Mouse (Mus musculus) ES-E14 (cell line): ENCODE data around the gene Slc28a3. TPM values are rescaled to one million over a fixed set of nuclear protein-coding genes. Genes with fewer than 3 reads are reported as not detected.
A peak's percentile ranks its signal among the peaks of the same experiment; 100 is the strongest.

Experiments used
- DNase-seq: peaks from one replicate; pipeline ENCODE4 v3.0.0-alpha.2; 2013; ENCODE audit warnings: low read depth, low spot score
- H3K27ac ChIP-seq: 2 replicates; pipeline ENCODE4 v1.5.1; 2012; ENCODE audit warnings: low read depth, mild to moderate bottlenecking, low read length, moderate library complexity, mixed read lengths; ENCODE audit not compliant: poor library complexity, insufficient read depth, severe bottlenecking
- H3K36me3 ChIP-seq: 2 replicates; pipeline ENCODE4 v1.6.1; 2012; ENCODE audit warnings: mild to moderate bottlenecking, low read length, moderate library complexity, mixed read lengths; ENCODE audit not compliant: control insufficient read depth, poor library complexity, insufficient read depth, severe bottlenecking
- H3K4me1 ChIP-seq, 2 experiments: fragments of 150-350 bp in 1 of 2; sonication (generic) in 1 of 2; 2 replicates each; pipeline ENCODE4 v1.6.1; 2012; ENCODE audit warnings: low read length in 2 of 2, mild to moderate bottlenecking in 1 of 2, mixed read lengths in 1 of 2; ENCODE audit not compliant: control insufficient read depth in 2 of 2, insufficient read depth in 2 of 2, poor library complexity in 1 of 2
- H3K4me3 ChIP-seq, 2 experiments: fragments of 150-350 bp in 1 of 2; sonication (generic) in 1 of 2; 2 replicates each; pipeline ENCODE4 v1.5.1; 2012; ENCODE audit warnings: low read length in 2 of 2, low read depth in 1 of 2, mild to moderate bottlenecking in 1 of 2, mixed read lengths in 1 of 2; ENCODE audit not compliant: insufficient read depth in 1 of 2, poor library complexity in 1 of 2, severe bottlenecking in 1 of 2
- H3K9ac ChIP-seq: 2 replicates; pipeline ENCODE4 v1.6.1; 2012; ENCODE audit warnings: low read depth, mild to moderate bottlenecking, low read length, mixed read lengths; ENCODE audit not compliant: poor library complexity, insufficient read depth, severe bottlenecking
- H3K9me3 ChIP-seq: fragments of 150-350 bp; sonication (generic); 2 replicates; pipeline ENCODE4 v1.6.1; 2012; ENCODE audit warnings: low read depth, mild to moderate bottlenecking, low read length; ENCODE audit not compliant: control insufficient read depth, insufficient read depth
- CHD2 ChIP-seq: IDR thresholded peaks from 2 replicates; pipeline ENCODE4 v1.6.1; 2014; ENCODE audit warnings: mild to moderate bottlenecking, low read depth, low read length, inconsistent platforms
- HCFC1 ChIP-seq: IDR thresholded peaks from 2 replicates; pipeline ENCODE4 v1.6.1; 2012; ENCODE audit warnings: low read length, inconsistent platforms, borderline replicate concordance; ENCODE audit not compliant: insufficient read depth
- MAFK ChIP-seq: IDR thresholded peaks from 2 replicates; pipeline ENCODE4 v1.6.1; 2014; ENCODE audit warnings: mild to moderate bottlenecking, low read depth, low read length, inconsistent platforms; ENCODE audit not compliant: insufficient read depth
- ZC3H11A ChIP-seq: IDR thresholded peaks from 2 replicates; pipeline ENCODE4 v1.6.1; 2012; ENCODE audit warnings: low read depth, mild to moderate bottlenecking, inconsistent platforms, low read length, borderline replicate concordance
- ZNF384 ChIP-seq: IDR thresholded peaks from 2 replicates; pipeline ENCODE4 v1.6.1; 2012; ENCODE audit warnings: low read depth, low read length, inconsistent platforms
- in situ Hi-C, 2 experiments: fragments of 600-800 bp; cut with MboI; formaldehyde crosslinking; loops; one replicate each; pipeline ENCODE4 v1.15.1; 2025; ENCODE audit warnings: low sequenced_read_pairs in 2 of 2, inconsistent platforms in 1 of 2; ENCODE audit not compliant: unreplicated experiment in 2 of 2
- total RNA-seq: library from RNA; depleted of rRNA; stranded (reverse); fragments of 300-350 nt; gene quantifications from 2 replicates; pipeline ENCODE4 v1.2.3, GENCODE M21; 2012

Slc28a3 gene
- total RNA-seq, 1 experiment = 0.27 TPM

DNA sequence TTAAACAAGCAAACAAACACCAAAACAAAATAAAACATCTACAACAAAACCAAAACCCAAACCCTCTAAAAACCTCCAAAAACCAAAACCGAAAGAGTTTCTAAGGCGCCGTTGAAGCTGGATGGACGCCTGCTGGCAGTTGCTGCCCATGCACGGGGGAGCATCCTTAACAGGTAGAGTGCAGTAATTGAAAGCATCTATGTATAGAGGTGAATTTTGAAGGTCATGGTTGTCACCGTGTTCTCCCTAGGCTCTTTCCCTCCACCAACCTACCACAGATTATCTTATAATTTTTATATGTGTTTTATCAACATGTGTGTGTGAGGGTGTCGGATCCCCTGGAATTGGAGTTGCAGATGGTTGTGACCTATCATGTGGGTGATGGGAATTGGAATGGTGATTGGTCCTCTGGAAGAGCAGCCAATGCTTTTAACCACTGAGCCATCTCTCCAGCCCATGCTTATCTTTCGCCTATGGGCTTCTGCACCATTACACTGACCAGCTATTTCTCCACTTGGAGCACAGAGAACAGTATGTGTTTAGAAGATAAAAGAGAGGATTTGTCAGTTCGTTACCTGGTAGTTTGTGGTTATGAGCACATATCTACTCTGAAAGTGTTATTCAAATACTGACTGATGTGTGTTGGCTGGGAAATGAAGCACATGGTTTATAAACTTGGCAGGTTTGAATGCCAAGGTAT lies 89.2 kb downstream of the Slc28a3 start:
- DNase-seq = no peak
- in situ Hi-C loops = no loop called here
- Histone ChIP-seq H3K4me1 (no peaks in the 10 kb centered on the region), H3K27ac (no peak overlapping the region), H3K4me3 (no peak overlapping the region), H3K36me3 (no peaks in the 10 kb centered on the region), H3K9me3 (no peaks in the 10 kb centered on the region), H3K9ac (no peak overlapping the region)
- no peak for TF ChIP-seq HCFC1
- TF ChIP-seq MAFK = no peak
- no peak for TF ChIP-seq ZNF384
- TF ChIP-seq ZC3H11A = no peak
- no peak for TF ChIP-seq CHD2

- H3K27ac ChIP-seq = no peak overlapping the region
- no peaks in the 10 kb centered on the region for H3K4me1 ChIP-seq
- in situ Hi-C loops = no loop called here
- no peaks in the 10 kb centered on the region for H3K9me3 ChIP-seq
- DNase-seq = no peak
- H3K9ac ChIP-seq = no peak overlapping the region
- H3K4me3 ChIP-seq = no peak overlapping the region
- TF ChIP-seq ZNF384 (no peak), MAFK (no peak), HCFC1 (no peak), CHD2 (no peak), ZC3H11A (no peak)
- no peaks in the 10 kb centered on the region for H3K36me3 ChIP-seq
These were observed 89.9 kb downstream of the Slc28a3 start for GRCm38 (mm10) chr13:58520580-58521330.

DNA sequence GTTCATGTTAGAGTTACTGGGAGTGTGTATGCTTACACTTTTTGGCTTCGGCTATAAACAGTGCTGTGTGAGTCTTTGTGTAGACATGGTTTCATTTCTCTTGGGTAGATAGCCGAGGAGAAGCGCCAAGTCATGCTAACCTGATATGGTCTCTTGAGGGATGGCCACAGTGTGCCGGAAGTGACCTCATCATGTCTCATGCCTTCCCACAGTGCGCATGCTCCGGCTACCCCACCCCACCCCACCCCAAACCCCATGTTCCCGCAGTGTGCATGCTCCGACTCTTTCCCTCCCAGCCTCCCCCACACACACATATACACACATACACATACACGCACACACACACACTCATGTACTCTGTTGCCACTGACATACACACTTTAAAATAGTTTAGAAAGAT lies 90.6 kb downstream of the Slc28a3 start:
- no peak overlapping the region for H3K9ac ChIP-seq
- no peak overlapping the region for H3K27ac ChIP-seq
- no peaks in the 10 kb centered on the region for H3K36me3 ChIP-seq
- in situ Hi-C loops = no loop called here
- H3K9me3 ChIP-seq = no peaks in the 10 kb centered on the region
- no peak overlapping the region for H3K4me3 ChIP-seq
- TF ChIP-seq ZNF384 = no peak
- TF ChIP-seq MAFK = no peak
- TF ChIP-seq CHD2 = no peak
- TF ChIP-seq ZC3H11A = no peak
- TF ChIP-seq HCFC1 = no peak
- DNase-seq = no peak
- no peaks in the 10 kb centered on the region for H3K4me1 ChIP-seq

GRCm38 (mm10) chr13:58516277-58516676 lies 94.4 kb downstream of the Slc28a3 start:
- in situ Hi-C loops = no loop called here
- no peak overlapping the region for H3K27ac ChIP-seq
- H3K36me3 ChIP-seq = no peaks in the 10 kb centered on the region
- no peak for TF ChIP-seq ZNF384
- TF ChIP-seq ZC3H11A = 0 out of 2 replicates have a peak, but pooled peaks have one; percentile 22
- TF ChIP-seq MAFK = no peak
- no peak for TF ChIP-seq CHD2
- no peak for TF ChIP-seq HCFC1
- H3K9ac ChIP-seq = no peak overlapping the region
- no peaks in the 10 kb centered on the region for H3K4me1 ChIP-seq
- DNase-seq = no peak
- no peaks in the 10 kb centered on the region for H3K9me3 ChIP-seq
- no peak overlapping the region for H3K4me3 ChIP-seq
